Mouse (Mus musculus) gonadal fat pad, adult 2 months (tissue): ENCODE results near the gene Lrfn2. TPM values are rescaled to one million over a fixed set of nuclear protein-coding genes. Genes with fewer than 3 reads are reported as not detected.

Experiments
- DNase-seq: peaks from one replicate; pipeline ENCODE4 v3.0.0-alpha.2; 2012; ENCODE audit warnings: low read depth
- polyA plus RNA-seq: library from polyadenylated mRNA; depleted of rRNA; stranded (reverse); fragments of >200 nt; gene quantifications from 2 replicates; pipeline ENCODE4 v1.2.3, GENCODE M21; 2012; rRNA removed

Gene Lrfn2
- polyA plus RNA-seq: 0.11 TPM in 2 replicates

GRCm38 (mm10) chr17:48931621-48932405 is at the start of gene Lrfn2:
Gene Lrfn2, plus strand, starts transcription at chr17:48932379.
- no peak for DNase-seq

GRCm38 (mm10) chr17:48887472-48888385 is 44.5 kb upstream of the Lrfn2 start:
- DNase-seq: no peak

GRCm38 (mm10) chr17:48905286-48906040 is 26.7 kb upstream of the Lrfn2 start:
- no peak for DNase-seq

- DNase-seq: no peak
Measured at GRCm38 (mm10) chr17:48913437-48913836, 18.7 kb upstream of the Lrfn2 start.

GRCm38 (mm10) chr17:48917411-48917810 is 14.8 kb upstream of the Lrfn2 start:
- no peak for DNase-seq

- DNase-seq: no peak
Measured at GRCm38 (mm10) chr17:48918458-48918857, 13.7 kb upstream of the Lrfn2 start.

- DNase-seq: no peak
Measured at GRCm38 (mm10) chr17:48922905-48923304, 9.3 kb upstream of the Lrfn2 start.

- no peak for DNase-seq
Measured at GRCm38 (mm10) chr17:48925426-48925825, 6.8 kb upstream of the Lrfn2 start.

- DNase-seq: no peak
Measured at GRCm38 (mm10) chr17:48930994-48931393, 1.2 kb upstream of the Lrfn2 start.

- no peak for DNase-seq
Measured at GRCm38 (mm10) chr17:48932406-48932906, 277 bp downstream of the Lrfn2 start.

- DNase-seq: no peak
Measured at GRCm38 (mm10) chr17:48932916-48933315, 737 bp downstream of the Lrfn2 start.

GRCm38 (mm10) chr17:48935201-48935600 is 3.0 kb downstream of the Lrfn2 start:
- no peak for DNase-seq

- DNase-seq: no peak
Measured at GRCm38 (mm10) chr17:48936445-48937141, 4.4 kb downstream of the Lrfn2 start.

GRCm38 (mm10) chr17:48938711-48939220 is 6.6 kb downstream of the Lrfn2 start:
- DNase-seq: no peak

GRCm38 (mm10) chr17:48946315-48946714 is 14.1 kb downstream of the Lrfn2 start:
- DNase-seq: no peak

GRCm38 (mm10) chr17:48946765-48947164 is 14.6 kb downstream of the Lrfn2 start:
- DNase-seq: no peak

- DNase-seq: no peak
Measured at GRCm38 (mm10) chr17:48951250-48951649, 19.1 kb downstream of the Lrfn2 start.

- no peak for DNase-seq
Measured at GRCm38 (mm10) chr17:48956033-48956631, 24.0 kb downstream of the Lrfn2 start.

- DNase-seq: no peak
Measured at GRCm38 (mm10) chr17:48960161-48960698, 28.1 kb downstream of the Lrfn2 start.

- no peak for DNase-seq
Measured at GRCm38 (mm10) chr17:48962646-48963045, 30.5 kb downstream of the Lrfn2 start.
